Mouse (Mus musculus) kidney, embryonic 15.5 days (tissue): ENCODE results near the gene Elmo3. TPM values are rescaled to one million over a fixed set of nuclear protein-coding genes. Genes with fewer than 3 reads are reported as not detected.
"Not testable (repeated sequence)": the region's sequence is repeated elsewhere in the genome, so short reads cannot be mapped to it uniquely, and the experiment has no call there.

ENCODE experiments used
- ATAC-seq: fragments of 200-750 bp; cut with Nextera tagmentation; replicated peaks from 2 replicates; pipeline ENCODE4 v1.8.0; 2017; ENCODE audit warnings: moderate TSS enrichment; ENCODE audit not compliant: low FRiP score
- H3K27ac ChIP-seq: fragments of 300-500 bp; sonication (generic); 2 replicates; pipeline ENCODE4 v1.5.1; 2015; ENCODE audit warnings: mild to moderate bottlenecking, inconsistent platforms
- H3K27me3 ChIP-seq: fragments of 300-500 bp; sonication (generic); 2 replicates; pipeline ENCODE4 v1.6.1; 2015; ENCODE audit warnings: inconsistent platforms
- H3K36me3 ChIP-seq: fragments of 300-500 bp; sonication (generic); 2 replicates; pipeline ENCODE4 v1.6.1; 2015; ENCODE audit warnings: inconsistent platforms
- H3K4me1 ChIP-seq: fragments of 300-500 bp; sonication (generic); 2 replicates; pipeline ENCODE4 v1.6.1; 2015; ENCODE audit warnings: inconsistent platforms
- H3K4me2 ChIP-seq: fragments of 300-500 bp; sonication (generic); 2 replicates; pipeline ENCODE4 v1.6.1; 2015; ENCODE audit warnings: moderate library complexity, mild to moderate bottlenecking, inconsistent platforms
- H3K4me3 ChIP-seq: fragments of 300-500 bp; sonication (generic); replicated peaks from 2 replicates; pipeline ENCODE4 v1.5.1; 2015; ENCODE audit warnings: mild to moderate bottlenecking, inconsistent platforms
- H3K9ac ChIP-seq: fragments of 300-500 bp; sonication (generic); 2 replicates; pipeline ENCODE4 v1.6.1; 2015; ENCODE audit warnings: mild to moderate bottlenecking, inconsistent platforms
- H3K9me3 ChIP-seq: fragments of 300-500 bp; sonication (generic); replicated peaks from 2 replicates; pipeline ENCODE4 v1.6.1; 2016; ENCODE audit warnings: inconsistent platforms
- WGBS: fragments of 180-500 bp; shearing (Covaris S2); methylation state at CpG from one replicate; pipeline ENCODE4 v1.1.7; 2015; ENCODE audit warnings: mixed read lengths; 5-methylcytosine and 5-hydroxymethylcytosine counted together
- polyA plus RNA-seq: library from polyadenylated mRNA; unstranded; fragments of >200 nt; fragmentation: Nextera tagmentation; extraction: Ambion mirVana; gene quantifications from 2 replicates; pipeline ENCODE4 v1.2.1, GENCODE M21; 2015

Elmo3 gene
- polyA plus RNA-seq, 1 experiment from 2014 or later = 11.5 TPM

DNA sequence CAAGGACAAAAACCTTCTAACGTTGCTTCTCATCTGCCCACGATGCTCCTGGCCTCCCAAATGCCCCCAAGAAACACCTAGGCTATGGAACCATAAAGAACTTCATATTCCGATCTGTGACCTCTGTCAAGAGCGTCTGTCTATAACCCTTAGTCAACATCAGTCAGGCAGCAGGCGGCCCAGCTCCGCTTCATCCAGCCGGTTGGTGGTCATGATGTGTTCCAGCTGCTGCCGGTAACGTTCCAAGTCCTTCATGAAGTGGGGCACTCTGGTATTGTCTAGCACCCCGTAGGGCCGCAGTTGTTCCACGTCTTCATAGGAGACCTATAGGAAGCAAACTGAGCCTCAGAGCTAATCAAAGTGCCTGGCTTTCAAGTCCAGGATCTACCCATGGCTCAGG lies 23.6 kb upstream of the Elmo3 start:
- Histone ChIP-seq H3K9me3 (no peaks in the 10 kb centered on the region), H3K27ac (no peak overlapping the region), H3K27me3 (peaks cover 42% of the 10 kb centered on the region), H3K9ac (no peak overlapping the region), H3K36me3 (peaks cover 12% of the 10 kb centered on the region), H3K4me2 (no peak overlapping the region), H3K4me3 (no peak overlapping the region), H3K4me1 (peaks cover 11% of the 10 kb centered on the region)
- no peak for ATAC-seq
- WGBS = 85% methylated on average over 12 of the region's 12 CpGs

DNA sequence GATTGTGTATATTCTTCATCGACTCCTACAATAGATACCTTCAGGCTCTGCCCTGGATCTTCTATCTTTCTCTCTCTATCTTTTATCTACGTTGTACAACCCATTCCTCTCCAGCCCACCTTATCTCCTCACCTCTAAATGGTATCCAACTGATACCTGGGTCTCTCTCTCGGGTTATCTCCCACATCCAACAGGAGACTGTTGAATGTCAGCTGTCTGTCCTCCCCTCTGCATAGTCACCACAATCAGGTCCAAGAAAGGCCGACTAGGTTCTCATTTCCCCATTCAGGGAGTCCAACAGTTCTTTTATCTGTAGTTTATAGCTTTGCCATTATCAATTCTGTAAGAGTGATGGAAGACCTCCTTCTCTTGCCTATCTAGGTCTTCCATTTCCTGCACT lies 23.2 kb upstream of the Elmo3 start:
- H3K36me3 ChIP-seq = peaks cover 12% of the 10 kb centered on the region
- H3K4me3 ChIP-seq = no peak overlapping the region
- 83% methylated on average over 4 of the region's 4 CpGs for WGBS
- peaks cover 38% of the 10 kb centered on the region for H3K27me3 ChIP-seq
- no peak overlapping the region for H3K27ac ChIP-seq
- H3K4me2 ChIP-seq = no peak overlapping the region
- H3K9ac ChIP-seq = no peak overlapping the region
- peaks cover 11% of the 10 kb centered on the region for H3K4me1 ChIP-seq
- H3K9me3 ChIP-seq = no peaks in the 10 kb centered on the region
- ATAC-seq = no peak

DNA sequence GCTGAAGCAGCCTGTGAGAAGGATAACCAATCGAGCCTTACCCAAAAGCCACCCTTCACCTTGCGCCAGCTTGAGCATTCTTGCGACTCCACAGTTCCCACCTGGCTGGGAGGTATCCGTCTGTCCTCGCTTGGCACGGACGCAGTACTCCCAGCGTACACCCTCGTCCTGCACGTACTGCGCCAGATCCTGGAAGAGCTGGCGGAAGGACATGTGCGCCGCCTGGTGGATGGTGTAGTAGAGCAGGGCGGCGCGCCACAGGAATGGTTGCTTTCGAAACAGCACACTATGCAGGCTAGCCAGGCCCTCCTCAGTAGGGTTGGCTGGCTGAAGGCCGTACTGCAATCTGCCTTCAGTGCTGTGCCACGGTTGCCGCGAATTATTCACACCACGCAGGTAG lies 22.3 kb upstream of the Elmo3 start:
- Histone ChIP-seq H3K4me2 (no peak overlapping the region), H3K36me3 (peaks cover 12% of the 10 kb centered on the region), H3K9me3 (no peaks in the 10 kb centered on the region), H3K4me1 (peaks cover 14% of the 10 kb centered on the region), H3K27ac (no peak overlapping the region), H3K27me3 (peaks cover 30% of the 10 kb centered on the region), H3K9ac (no peak overlapping the region), H3K4me3 (no peak overlapping the region)
- 27% methylated on average over 23 of the region's 23 CpGs for WGBS
- peak; percentile 44 for ATAC-seq

GRCm38 (mm10) chr8:105285514-105285913 lies 19.9 kb upstream of the Elmo3 start:
- no peak overlapping the region for H3K4me2 ChIP-seq
- WGBS = 46% methylated on average over 12 of the region's 12 CpGs
- H3K9me3 ChIP-seq = no peaks in the 10 kb centered on the region
- no peak overlapping the region for H3K4me3 ChIP-seq
- H3K36me3 ChIP-seq = peaks cover 9% of the 10 kb centered on the region
- H3K4me1 ChIP-seq = peaks cover 25% of the 10 kb centered on the region
- H3K27me3 ChIP-seq = peaks cover 13% of the 10 kb centered on the region
- H3K27ac ChIP-seq = no peak overlapping the region
- H3K9ac ChIP-seq = no peak overlapping the region
- no peak for ATAC-seq

- Histone ChIP-seq H3K27me3 (peaks cover 11% of the 10 kb centered on the region), H3K4me2 (no peak overlapping the region), H3K9me3 (no peaks in the 10 kb centered on the region), H3K27ac (no peak overlapping the region), H3K4me1 (peaks cover 29% of the 10 kb centered on the region), H3K4me3 (no peak overlapping the region), H3K36me3 (peaks cover 4% of the 10 kb centered on the region), H3K9ac (no peak overlapping the region)
- WGBS = 88% methylated on average over 4 of the region's 4 CpGs
- ATAC-seq = no peak
Measured at GRCm38 (mm10) chr8:105286907-105287306, 18.5 kb upstream of the Elmo3 start.

DNA sequence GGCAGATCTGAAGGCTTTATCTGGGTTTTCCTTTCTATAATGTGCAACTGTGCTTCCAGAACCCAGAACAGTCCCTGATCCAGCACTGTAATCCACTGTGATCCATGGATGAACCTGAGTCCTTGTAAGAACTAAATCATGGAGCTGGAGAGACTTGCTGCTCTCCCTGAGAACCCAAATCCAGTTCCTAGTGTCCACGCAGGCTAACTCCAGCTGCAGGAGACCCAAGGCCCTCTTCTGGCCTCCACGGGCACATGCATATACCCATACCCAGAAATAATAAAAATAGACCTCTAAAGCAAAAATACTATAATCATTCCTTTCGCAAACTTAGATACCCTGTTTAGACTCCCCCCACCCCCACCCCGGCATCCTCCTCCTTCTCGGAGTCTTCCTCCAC lies 17.2 kb upstream of the Elmo3 start:
- Histone ChIP-seq H3K27ac (no peak overlapping the region), H3K9ac (no peak overlapping the region), H3K27me3 (peaks cover 11% of the 10 kb centered on the region), H3K4me1 (peaks cover 29% of the 10 kb centered on the region), H3K36me3 (no peaks in the 10 kb centered on the region; the same call in 1 of the 2 replicates), H3K9me3 (no peaks in the 10 kb centered on the region), H3K4me3 (peak overlapping the region; percentile 59; the same call in 1 of the 2 replicates), H3K4me2 (peak overlapping the region; percentile 87)
- WGBS = 79% methylated on average over 5 of the region's 5 CpGs
- ATAC-seq = no peak

- H3K36me3 ChIP-seq = no peaks in the 10 kb centered on the region; the same call in 1 of the 2 replicates
- peak overlapping the region; percentile 87 for H3K4me2 ChIP-seq
- H3K27me3 ChIP-seq = peaks cover 11% of the 10 kb centered on the region
- peak overlapping the region; percentile 59 for H3K4me3 ChIP-seq
- peak; percentile 93 for ATAC-seq
- H3K27ac ChIP-seq = peak overlapping the region; percentile 85
- WGBS = under 1% methylated on average over 53 of the region's 53 CpGs
- no peaks in the 10 kb centered on the region for H3K9me3 ChIP-seq
- H3K9ac ChIP-seq = peak overlapping the region; percentile 47
- H3K4me1 ChIP-seq = peaks cover 29% of the 10 kb centered on the region
Measured at GRCm38 (mm10) chr8:105288958-105289732, 16.3 kb upstream of the Elmo3 start.

DNA sequence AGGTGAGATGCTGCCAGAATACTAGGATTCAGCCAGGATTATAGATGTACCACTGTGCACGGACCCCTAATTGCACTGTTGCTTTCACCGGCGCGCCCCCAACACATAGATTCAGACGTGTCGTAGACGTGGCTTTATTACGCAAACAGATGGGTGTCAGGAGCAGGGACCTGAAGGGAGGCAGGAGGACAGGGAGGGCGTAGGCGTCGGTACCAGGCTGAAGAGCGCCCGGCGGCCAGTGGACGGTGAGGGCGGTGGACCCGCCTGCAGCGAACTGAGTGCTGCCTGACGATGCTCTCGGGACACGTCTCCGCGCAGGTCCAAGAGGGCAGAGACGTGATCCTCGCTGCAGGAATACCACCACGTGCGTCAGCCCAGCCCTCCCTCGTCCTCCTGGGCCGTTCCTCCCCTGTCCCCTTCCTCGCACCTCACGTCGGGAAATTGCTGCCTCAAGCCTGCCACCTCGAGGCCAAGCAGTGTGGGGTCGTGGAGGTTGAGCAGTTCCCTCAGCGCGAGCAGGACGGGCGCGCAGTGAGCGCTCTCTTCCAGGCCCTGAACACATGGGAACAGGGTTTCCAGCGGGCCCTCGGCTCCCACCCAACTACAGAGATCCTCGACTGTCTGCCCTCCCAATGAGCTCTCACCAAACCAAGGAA lies 15.5 kb upstream of the Elmo3 start, which contains the start of gene 4931428F04Rik:
TSS of gene 4931428F04Rik (minus strand) at position 60 of the 656 bp plus-strand sequence.
- peaks cover 32% of the 10 kb centered on the region for H3K4me1 ChIP-seq
- H3K9ac ChIP-seq = peak within 1 kb of the TSS; percentile 47
- H3K9me3 ChIP-seq = no peaks in the 10 kb centered on the region
- peak; percentile 15 for ATAC-seq
- WGBS = 2% methylated on average over 43 of the region's 43 CpGs
- peak within 1 kb of the TSS; percentile 85 for H3K27ac ChIP-seq
- H3K4me3 ChIP-seq = peak within 1 kb of the TSS; percentile 59
- H3K36me3 ChIP-seq = no peaks in the 10 kb centered on the region
- peaks cover 11% of the 10 kb centered on the region for H3K27me3 ChIP-seq
- peak within 1 kb of the TSS; percentile 87 for H3K4me2 ChIP-seq

DNA sequence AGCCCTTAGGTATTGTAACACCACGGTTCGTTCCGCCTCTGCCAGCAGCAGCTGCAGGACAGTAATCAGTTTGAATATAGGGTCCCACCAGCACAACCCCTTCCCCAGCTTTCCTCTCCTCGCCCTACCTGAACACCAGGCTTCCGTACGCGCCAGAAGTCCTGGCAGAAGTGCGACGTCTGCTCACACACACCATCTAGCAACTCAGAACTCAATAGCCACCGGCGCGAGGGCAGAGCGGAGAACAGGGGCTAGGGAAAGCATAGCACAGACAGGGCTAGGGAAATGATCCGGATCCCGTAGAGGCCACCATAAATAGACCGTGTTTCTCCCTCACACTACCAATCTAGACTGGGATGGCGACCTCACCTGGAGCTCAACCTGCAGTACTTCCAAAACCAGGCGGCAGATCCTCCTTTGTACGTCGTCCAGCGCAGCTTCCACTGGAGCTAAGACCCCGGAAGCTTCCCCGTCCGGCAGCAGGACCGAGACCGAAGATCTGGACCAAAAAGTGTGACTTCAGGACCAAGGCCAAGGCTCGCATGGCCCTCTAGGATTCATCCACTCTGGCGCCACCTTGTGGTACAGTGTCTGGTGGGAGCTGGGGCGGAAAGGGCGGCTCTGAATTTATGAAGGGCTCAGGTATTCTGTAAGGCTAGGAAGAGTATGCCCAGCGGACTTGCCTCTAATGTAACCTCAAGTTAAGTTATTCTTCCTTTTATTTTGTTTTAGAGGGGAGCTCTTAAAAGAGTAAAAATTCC lies 14.7 kb upstream of the Elmo3 start:
- Histone ChIP-seq H3K27me3 (peaks cover 11% of the 10 kb centered on the region), H3K9me3 (no peaks in the 10 kb centered on the region), H3K9ac (no peak overlapping the region), H3K4me3 (peak overlapping the region; percentile 59), H3K27ac (no peak overlapping the region), H3K36me3 (no peaks in the 10 kb centered on the region), H3K4me1 (peaks cover 32% of the 10 kb centered on the region), H3K4me2 (peak overlapping the region; percentile 87)
- WGBS = 8% methylated on average over 31 of the region's 31 CpGs
- no peak for ATAC-seq

- not testable (repeated sequence) for H3K9me3 ChIP-seq, H3K27ac ChIP-seq, H3K4me3 ChIP-seq, H3K9ac ChIP-seq, H3K36me3 ChIP-seq, H3K4me2 ChIP-seq, ATAC-seq
- 82% methylated on average over 8 of the region's 8 CpGs for WGBS
- Histone ChIP-seq H3K27me3 (peaks cover 11% of the 10 kb centered on the region), H3K4me1 (peaks cover 35% of the 10 kb centered on the region)
Measured at GRCm38 (mm10) chr8:105291364-105291763, 14.0 kb upstream of the Elmo3 start.

- H3K9ac ChIP-seq, H3K36me3 ChIP-seq, H3K27ac ChIP-seq, H3K9me3 ChIP-seq, H3K4me2 ChIP-seq, H3K4me3 ChIP-seq, ATAC-seq: not testable (repeated sequence)
- Histone ChIP-seq H3K4me1 (peaks cover 39% of the 10 kb centered on the region), H3K27me3 (peaks cover 11% of the 10 kb centered on the region)
- 68% methylated on average over 3 of the region's 3 CpGs for WGBS
Measured at GRCm38 (mm10) chr8:105291802-105292201, 13.6 kb upstream of the Elmo3 start.

DNA sequence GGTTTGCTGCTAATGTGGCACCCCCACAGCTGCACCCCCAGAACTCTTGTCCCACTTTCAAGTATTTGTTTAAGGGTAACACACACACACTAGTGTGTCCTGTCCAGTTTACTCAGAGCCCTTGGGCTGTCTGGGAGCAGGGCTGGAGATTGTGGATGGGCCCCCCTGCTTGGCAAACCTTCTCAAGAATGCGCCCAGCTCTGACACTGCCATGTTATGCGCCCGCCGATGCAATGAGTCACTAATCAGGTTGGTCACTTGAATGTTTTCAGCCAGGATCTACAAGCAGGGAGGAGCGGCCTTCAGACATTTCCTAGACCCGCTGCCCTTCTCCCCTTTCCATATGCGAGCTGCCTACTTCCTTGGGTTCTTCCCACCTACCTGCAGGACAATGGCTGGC lies 12.9 kb upstream of the Elmo3 start:
- Histone ChIP-seq H3K4me2 (no peak overlapping the region), H3K4me3 (no peak overlapping the region), H3K36me3 (no peaks in the 10 kb centered on the region), H3K27me3 (peaks cover 11% of the 10 kb centered on the region), H3K27ac (no peak overlapping the region), H3K4me1 (peaks cover 43% of the 10 kb centered on the region), H3K9ac (no peak overlapping the region), H3K9me3 (no peaks in the 10 kb centered on the region)
- no peak for ATAC-seq
- 78% methylated on average over 7 of the region's 7 CpGs for WGBS
